Mouse (Mus musculus) right cerebral cortex, postnatal 14 days (tissue): ENCODE results near the gene Lrfn4.

Source experiments
- DNase-seq: peaks from one replicate; pipeline ENCODE4 v3.0.0; 2022

Lrfn4 gene

GRCm38 (mm10) chr19:4615151-4616093 is at the start of gene Lrfn4:
TSS of gene Lrfn4 (minus strand) at chr19:4615667.
- DNase-seq = peak; percentile 89

GRCm38 (mm10) chr19:4658156-4658555 is 42.7 kb upstream of the Lrfn4 start:
- DNase-seq = no peak

- DNase-seq = peak; percentile 71
These were observed 31.5 kb upstream of the Lrfn4 start for GRCm38 (mm10) chr19:4646917-4647492.

- peak; percentile 75 for DNase-seq
These were observed 28.8 kb upstream of the Lrfn4 start for GRCm38 (mm10) chr19:4644271-4644670.

- no peak for DNase-seq
These were observed 20.5 kb upstream of the Lrfn4 start for GRCm38 (mm10) chr19:4635986-4636385.

- peak; percentile 76 for DNase-seq
These were observed 13.4 kb upstream of the Lrfn4 start for GRCm38 (mm10) chr19:4628819-4629218.

- DNase-seq = peak; percentile 45
These were observed 10.5 kb upstream of the Lrfn4 start for GRCm38 (mm10) chr19:4625829-4626535.

- DNase-seq = peak; percentile 92
These were observed 9.8 kb upstream of the Lrfn4 start, which contains the start of gene Rce1 for GRCm38 (mm10) chr19:4625179-4625828. TSS of gene Rce1 (minus strand) at chr19:4625641.

- no peak for DNase-seq
These were observed 9.1 kb upstream of the Lrfn4 start for GRCm38 (mm10) chr19:4624406-4625178.

- DNase-seq = no peak
These were observed 8.5 kb upstream of the Lrfn4 start for GRCm38 (mm10) chr19:4624006-4624405.

GRCm38 (mm10) chr19:4623419-4623818 is 8.0 kb upstream of the Lrfn4 start:
- no peak for DNase-seq

- DNase-seq = no peak
These were observed 7.3 kb upstream of the Lrfn4 start for GRCm38 (mm10) chr19:4622780-4623179.

GRCm38 (mm10) chr19:4620721-4621120 is 5.3 kb upstream of the Lrfn4 start:
- no peak for DNase-seq

GRCm38 (mm10) chr19:4619461-4619860 is 4.0 kb upstream of the Lrfn4 start:
- no peak for DNase-seq

- peak; percentile 58 for DNase-seq
These were observed 2.7 kb upstream of the Lrfn4 start for GRCm38 (mm10) chr19:4618183-4618582.

GRCm38 (mm10) chr19:4616546-4616945 is 1.1 kb upstream of the Lrfn4 start:
- no peak for DNase-seq

- DNase-seq = peak; percentile 55
These were observed 939 bp downstream of the Lrfn4 start for GRCm38 (mm10) chr19:4614305-4615150.

- no peak for DNase-seq
These were observed 1.8 kb downstream of the Lrfn4 start for GRCm38 (mm10) chr19:4613464-4614304.

- no peak for DNase-seq
These were observed 3.1 kb downstream of the Lrfn4 start for GRCm38 (mm10) chr19:4612181-4612961.
